Mouse (Mus musculus): ENCODE data around the gene Megf11. TPM values are rescaled to one million over a fixed set of nuclear protein-coding genes. Genes with fewer than 3 reads are reported as not detected.

The Megf11 gene
- polyA plus RNA-seq, 1 experiment from 2014 or later: 0.23 TPM

DNA sequence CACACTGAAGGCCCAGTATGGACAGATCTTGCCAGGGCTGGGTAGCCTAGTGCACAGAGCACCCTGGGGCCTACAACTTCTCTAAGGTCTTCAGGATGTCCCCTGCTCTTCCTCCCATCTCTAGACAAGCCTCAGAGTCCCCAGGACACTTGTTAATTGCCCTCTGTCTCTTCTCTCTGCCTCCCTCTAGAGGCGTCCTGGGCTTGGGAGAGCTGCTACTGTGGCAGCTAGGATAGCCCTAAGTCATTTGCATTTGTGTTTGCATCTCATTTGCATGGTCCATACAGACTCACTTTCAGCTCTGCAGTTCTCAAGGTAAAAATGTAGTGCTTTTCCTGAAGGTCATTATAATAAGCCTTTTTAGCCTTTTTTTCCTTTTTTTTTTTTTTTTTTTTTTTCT, 11.7 kb downstream of the Megf11 start:
- H3K27ac ChIP-seq: no peak overlapping the region
- no peak overlapping the region for H3K4me3 ChIP-seq (replicated peaks)
- no peaks in the 10 kb centered on the region for H3K36me3 ChIP-seq
- H3K4me1 ChIP-seq (replicated peaks): peaks cover 12% of the 10 kb centered on the region
- ATAC-seq (ENCODE audit: low read depth) (no peak; the same call in 1 of the 2 replicates), DNase-seq (peak; percentile 33)
- WGBS (ENCODE audit: insufficient replicate concordance): 9% methylated on average over 1 of the region's 1 CpGs
- no peak overlapping the region for H3K9ac ChIP-seq
- no peak overlapping the region for H3K4me2 ChIP-seq
- H3K9me3 ChIP-seq (replicated peaks): no peaks in the 10 kb centered on the region
- H3K27me3 ChIP-seq: peaks cover 15% of the 10 kb centered on the region; the same call in 1 of the 2 replicates

DNA sequence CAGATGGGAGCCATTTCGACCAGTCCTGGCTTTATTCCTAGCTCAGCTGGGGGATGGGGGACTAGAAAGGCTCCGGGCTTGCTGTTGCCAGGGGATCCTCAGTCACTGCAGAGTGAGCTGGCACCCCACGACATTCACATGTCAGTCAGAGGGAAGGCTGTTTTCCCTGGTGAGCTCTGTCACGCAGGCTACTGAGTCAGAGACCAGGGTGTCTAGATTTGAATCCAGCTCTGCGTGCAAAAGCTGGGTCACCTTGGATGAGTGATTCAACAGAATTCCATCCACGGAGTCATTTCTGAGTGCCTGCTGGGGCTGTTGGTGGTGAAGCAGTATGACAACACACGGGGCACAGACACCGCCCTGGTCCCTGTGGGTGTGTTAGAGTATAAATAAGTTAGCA, 13.7 kb downstream of the Megf11 start:
- H3K27me3 ChIP-seq: peaks cover 22% of the 10 kb centered on the region; the same call in 1 of the 2 replicates
- no peak overlapping the region for H3K9ac ChIP-seq
- H3K4me3 ChIP-seq (replicated peaks): no peak overlapping the region
- no peak overlapping the region for H3K27ac ChIP-seq
- H3K4me1 ChIP-seq (replicated peaks): peaks cover 12% of the 10 kb centered on the region
- ATAC-seq (ENCODE audit: low read depth) (no peak), DNase-seq (no peak)
- 60% methylated on average over 8 of the region's 8 CpGs for WGBS (ENCODE audit: insufficient replicate concordance)
- H3K9me3 ChIP-seq (replicated peaks): no peaks in the 10 kb centered on the region
- H3K36me3 ChIP-seq: no peaks in the 10 kb centered on the region
- H3K4me2 ChIP-seq: no peak overlapping the region

DNA sequence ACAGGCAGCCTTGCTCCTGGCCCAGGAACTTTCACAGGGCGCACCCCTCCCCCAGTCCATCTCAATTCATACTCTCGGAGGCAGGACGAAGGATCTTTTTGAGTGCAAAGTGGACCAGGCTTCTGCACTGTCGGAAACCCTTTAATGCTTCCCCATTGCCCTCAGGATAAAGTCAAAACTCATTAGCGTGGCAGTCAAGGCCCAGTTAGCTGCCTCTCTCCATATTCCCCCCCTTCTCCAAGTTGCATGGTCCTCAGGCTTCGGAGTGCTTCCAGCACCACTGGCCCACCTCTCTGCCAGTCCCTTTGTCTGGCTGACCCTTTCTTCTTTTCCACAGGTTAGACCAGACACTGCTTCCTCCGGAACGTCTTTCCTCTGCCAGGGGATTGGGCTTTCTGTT, 16.7 kb downstream of the Megf11 start:
- Histone ChIP-seq H3K36me3 (no peaks in the 10 kb centered on the region), H3K4me2 (no peak overlapping the region), H3K4me1 (replicated peaks) (peaks cover 4% of the 10 kb centered on the region), H3K27me3 (peaks cover 22% of the 10 kb centered on the region; the same call in 1 of the 2 replicates), H3K4me3 (replicated peaks) (no peak overlapping the region), H3K9ac (no peak overlapping the region), H3K27ac (no peak overlapping the region), H3K9me3 (replicated peaks) (no peaks in the 10 kb centered on the region)
- no peak for ATAC-seq (ENCODE audit: low read depth)
- WGBS (ENCODE audit: insufficient replicate concordance): 70% methylated on average over 8 of the region's 8 CpGs
- no peak for DNase-seq

DNA sequence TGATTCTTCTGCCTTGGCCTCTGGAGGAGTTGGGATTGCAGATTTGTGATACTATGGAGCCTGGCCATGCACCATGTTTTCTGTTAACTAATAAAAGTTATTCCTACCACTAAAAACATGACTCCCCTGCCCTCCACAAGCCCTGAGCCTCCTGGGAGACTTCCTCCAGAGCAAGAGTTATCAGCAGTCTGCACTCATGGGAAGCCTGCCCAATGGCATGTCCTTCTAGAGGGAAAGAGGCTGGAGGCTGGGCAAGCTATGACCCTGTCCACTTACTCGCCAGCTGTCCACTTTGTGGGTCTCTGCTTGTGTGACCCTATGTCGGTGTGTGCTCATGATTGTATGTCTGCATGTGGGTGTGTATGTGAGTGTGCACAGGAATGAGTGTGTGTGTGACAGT, 21.4 kb downstream of the Megf11 start:
- 58% methylated on average over 2 of the region's 2 CpGs for WGBS (ENCODE audit: insufficient replicate concordance)
- DNase-seq (no peak), ATAC-seq (ENCODE audit: low read depth) (no peak)
- Histone ChIP-seq H3K9ac (no peak overlapping the region), H3K4me3 (replicated peaks) (no peak overlapping the region), H3K4me2 (no peak overlapping the region), H3K36me3 (no peaks in the 10 kb centered on the region), H3K9me3 (replicated peaks) (no peaks in the 10 kb centered on the region), H3K4me1 (replicated peaks) (no peaks in the 10 kb centered on the region), H3K27ac (no peak overlapping the region), H3K27me3 (0 out of 2 replicates have a peak, but pooled peaks cover 7% of the 10 kb centered on the region)

DNA sequence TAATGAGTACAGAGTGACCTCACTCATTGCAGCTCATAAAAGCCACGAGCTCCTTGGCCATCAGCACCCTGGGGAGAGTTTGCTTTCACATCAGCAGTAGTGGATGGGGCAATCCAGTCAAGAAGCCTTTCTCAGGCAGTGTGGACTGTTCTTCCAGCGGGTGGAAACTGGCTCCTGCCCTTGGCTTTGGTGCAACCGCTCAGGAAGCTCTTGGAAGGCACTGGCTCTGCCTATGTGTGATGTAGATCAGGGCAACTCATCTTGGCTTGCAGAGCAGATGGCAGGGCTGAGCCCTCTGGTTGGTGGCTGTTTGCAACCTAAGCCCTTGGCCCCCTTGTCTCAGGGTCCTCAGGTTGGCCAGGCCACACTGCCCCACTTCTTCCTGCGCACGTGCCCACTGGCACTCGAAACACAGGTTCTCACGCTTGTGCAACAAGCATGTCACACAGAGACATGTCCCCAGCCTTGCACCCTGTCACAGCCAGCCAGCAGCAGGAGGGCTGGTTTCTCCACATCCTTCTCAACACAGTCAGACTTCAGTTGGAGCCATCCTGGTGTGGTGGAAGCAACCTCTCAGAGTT, 22.1 kb downstream of the Megf11 start:
- ATAC-seq (ENCODE audit: low read depth): no peak
- no peak for DNase-seq
- Histone ChIP-seq H3K4me2 (no peak overlapping the region), H3K9me3 (replicated peaks) (no peaks in the 10 kb centered on the region), H3K4me1 (replicated peaks) (no peaks in the 10 kb centered on the region), H3K9ac (no peak overlapping the region), H3K4me3 (replicated peaks) (no peak overlapping the region), H3K27ac (no peak overlapping the region), H3K36me3 (no peaks in the 10 kb centered on the region), H3K27me3 (0 out of 2 replicates have a peak, but pooled peaks cover 7% of the 10 kb centered on the region)
- WGBS (ENCODE audit: insufficient replicate concordance): 61% methylated on average over 7 of the region's 7 CpGs

DNA sequence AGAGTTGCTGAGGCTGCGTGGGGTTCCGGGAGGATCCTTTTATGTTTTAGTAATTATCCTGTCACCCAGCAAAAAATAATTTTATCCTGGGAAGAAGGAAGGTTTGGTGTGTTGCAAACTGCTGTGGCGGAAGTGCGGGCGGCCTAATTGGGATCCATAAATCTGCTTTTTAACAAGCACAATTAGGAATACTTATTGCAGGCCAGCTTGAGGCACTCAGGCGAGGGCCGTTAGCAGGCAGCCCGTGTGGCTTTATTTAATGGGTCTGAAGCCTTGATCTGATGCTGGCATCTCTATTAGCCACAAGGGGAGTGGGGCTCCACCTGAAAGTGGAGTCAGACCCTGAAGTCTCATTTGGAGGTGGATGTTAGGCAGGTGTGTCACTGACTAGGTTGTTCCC, 23.4 kb downstream of the Megf11 start:
- no peaks in the 10 kb centered on the region for H3K9me3 ChIP-seq (replicated peaks)
- WGBS (ENCODE audit: insufficient replicate concordance): 75% methylated on average over 8 of the region's 8 CpGs
- ATAC-seq (ENCODE audit: low read depth): no peak
- no peak overlapping the region for H3K9ac ChIP-seq
- H3K4me1 ChIP-seq (replicated peaks): no peaks in the 10 kb centered on the region
- no peak overlapping the region for H3K4me3 ChIP-seq (replicated peaks)
- no peak overlapping the region for H3K27ac ChIP-seq
- no peak for DNase-seq
- no peak overlapping the region for H3K4me2 ChIP-seq
- no peaks in the 10 kb centered on the region for H3K36me3 ChIP-seq
- no peaks in the 10 kb centered on the region for H3K27me3 ChIP-seq

DNA sequence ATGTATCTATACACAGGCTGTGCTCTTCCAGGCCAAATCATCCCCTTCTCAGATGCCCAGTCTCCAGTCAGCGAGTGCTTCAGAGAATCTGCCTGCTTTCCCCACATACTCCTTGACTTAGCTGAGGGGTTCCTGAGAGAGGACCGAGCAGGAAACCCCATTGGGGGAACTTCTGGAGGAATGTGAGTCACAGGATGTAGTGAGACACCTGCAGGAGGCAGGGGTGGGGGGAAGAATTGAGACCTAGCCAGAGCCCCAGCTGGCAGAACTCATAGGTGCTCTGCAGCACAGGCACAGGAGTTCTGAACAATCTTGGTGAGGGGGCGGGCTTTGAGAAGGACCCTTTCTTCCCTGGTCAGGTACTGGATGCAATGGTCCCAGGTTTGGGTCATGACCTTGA, 35.0 kb downstream of the Megf11 start:
- 58% methylated on average over 3 of the region's 3 CpGs for WGBS (ENCODE audit: insufficient replicate concordance)
- no peak overlapping the region for H3K27ac ChIP-seq
- no peaks in the 10 kb centered on the region for H3K27me3 ChIP-seq
- H3K36me3 ChIP-seq: no peaks in the 10 kb centered on the region
- no peak overlapping the region for H3K9ac ChIP-seq
- H3K4me1 ChIP-seq (replicated peaks): no peaks in the 10 kb centered on the region
- no peak overlapping the region for H3K4me3 ChIP-seq (replicated peaks)
- H3K4me2 ChIP-seq: no peak overlapping the region
- no peak for ATAC-seq (ENCODE audit: low read depth)
- no peaks in the 10 kb centered on the region for H3K9me3 ChIP-seq (replicated peaks)
- no peak for DNase-seq

DNA sequence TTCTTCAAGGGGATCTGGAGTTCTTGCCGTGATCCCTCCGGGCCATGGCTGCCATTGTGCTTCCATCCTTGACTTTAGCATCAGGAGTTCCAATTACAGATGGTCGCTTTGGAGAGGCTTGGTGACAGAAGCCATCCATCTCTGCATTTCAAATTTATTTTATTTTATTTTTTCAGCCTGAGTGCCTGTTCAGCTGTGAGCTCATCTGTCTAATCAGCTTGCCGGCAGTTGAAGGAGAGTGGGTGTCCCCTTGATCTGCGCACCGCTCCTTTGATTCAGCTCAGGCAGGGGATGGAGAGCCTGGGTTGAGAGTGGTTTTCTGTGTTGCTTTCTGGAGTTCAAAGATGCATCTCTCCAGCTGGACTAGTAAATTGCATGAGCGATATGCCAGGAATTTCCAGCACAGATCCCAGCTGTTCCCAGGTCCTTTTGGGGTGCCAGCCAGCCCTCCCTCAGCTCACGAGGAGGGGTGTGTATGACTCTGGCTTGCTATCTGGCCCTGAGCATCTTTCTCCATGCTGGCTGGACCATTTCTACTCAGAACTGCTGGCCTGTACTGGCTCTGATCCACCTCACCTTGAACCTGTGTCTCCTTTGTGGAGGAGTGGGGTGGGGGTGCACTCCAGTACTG, 36.7 kb downstream of the Megf11 start:
- no peaks in the 10 kb centered on the region for H3K27me3 ChIP-seq
- no peak overlapping the region for H3K4me3 ChIP-seq (replicated peaks)
- H3K9me3 ChIP-seq (replicated peaks): no peaks in the 10 kb centered on the region
- no peak overlapping the region for H3K27ac ChIP-seq
- H3K4me2 ChIP-seq: no peak overlapping the region
- no peak for DNase-seq
- 73% methylated on average over 8 of the region's 8 CpGs for WGBS (ENCODE audit: insufficient replicate concordance)
- no peak for ATAC-seq (ENCODE audit: low read depth)
- no peaks in the 10 kb centered on the region for H3K4me1 ChIP-seq (replicated peaks)
- no peaks in the 10 kb centered on the region for H3K36me3 ChIP-seq
- no peak overlapping the region for H3K9ac ChIP-seq

DNA sequence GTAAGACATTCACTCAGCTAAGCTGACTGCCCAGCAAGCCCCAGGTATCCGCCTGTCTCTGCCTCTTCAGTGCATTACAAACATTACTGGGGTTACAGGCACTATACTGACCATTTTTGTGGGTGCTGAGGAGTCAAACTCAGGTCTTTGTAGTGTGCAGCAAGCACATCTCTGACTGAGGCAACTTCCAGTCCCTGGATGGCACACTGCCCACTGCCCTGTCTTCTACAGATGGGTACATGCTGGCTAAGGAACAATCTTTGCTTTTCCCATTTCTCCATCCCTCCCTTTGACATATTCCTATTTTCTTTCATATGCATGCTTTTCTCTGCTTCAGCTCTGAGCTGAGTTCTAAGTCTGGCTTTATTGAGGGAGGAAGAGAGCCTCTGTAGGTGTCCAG, 38.5 kb downstream of the Megf11 start:
- H3K9me3 ChIP-seq (replicated peaks): no peaks in the 10 kb centered on the region
- no peaks in the 10 kb centered on the region for H3K27me3 ChIP-seq
- H3K4me2 ChIP-seq: no peak overlapping the region
- WGBS (ENCODE audit: insufficient replicate concordance): 58% methylated on average over 1 of the region's 1 CpGs
- no peak overlapping the region for H3K9ac ChIP-seq
- no peak overlapping the region for H3K4me3 ChIP-seq (replicated peaks)
- no peaks in the 10 kb centered on the region for H3K36me3 ChIP-seq
- no peak for ATAC-seq (ENCODE audit: low read depth)
- H3K27ac ChIP-seq: no peak overlapping the region
- no peak for DNase-seq
- H3K4me1 ChIP-seq (replicated peaks): no peaks in the 10 kb centered on the region

DNA sequence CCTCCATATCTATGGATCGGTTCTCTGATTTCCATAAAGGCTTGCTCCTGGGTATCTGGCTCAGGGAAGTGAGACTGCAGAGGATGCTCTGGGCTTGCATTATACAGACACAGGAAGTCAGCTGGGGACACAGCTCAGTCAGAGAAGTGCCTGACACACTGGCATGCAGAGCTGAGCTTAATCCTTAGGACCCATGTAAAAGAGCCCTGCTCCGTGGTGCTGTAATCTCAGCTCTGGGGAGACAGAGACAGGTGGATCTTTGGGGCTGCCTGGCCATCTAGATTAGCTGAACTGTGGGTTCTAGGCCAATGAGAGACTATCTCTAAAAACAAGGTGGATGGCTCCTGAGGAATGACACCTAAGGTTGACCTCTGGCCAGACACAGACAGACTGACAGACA, 50.7 kb downstream of the Megf11 start:
- WGBS (ENCODE audit: insufficient replicate concordance): 52% methylated on average over 2 of the region's 2 CpGs
- no peak overlapping the region for H3K9ac ChIP-seq
- no peak overlapping the region for H3K27ac ChIP-seq
- no peak for DNase-seq
- no peaks in the 10 kb centered on the region for H3K9me3 ChIP-seq (replicated peaks)
- no peak for ATAC-seq (ENCODE audit: low read depth)
- H3K4me3 ChIP-seq (replicated peaks): no peak overlapping the region
- no peaks in the 10 kb centered on the region for H3K27me3 ChIP-seq
- H3K4me1 ChIP-seq (replicated peaks): no peaks in the 10 kb centered on the region
- no peak overlapping the region for H3K4me2 ChIP-seq
- no peaks in the 10 kb centered on the region for H3K36me3 ChIP-seq

DNA sequence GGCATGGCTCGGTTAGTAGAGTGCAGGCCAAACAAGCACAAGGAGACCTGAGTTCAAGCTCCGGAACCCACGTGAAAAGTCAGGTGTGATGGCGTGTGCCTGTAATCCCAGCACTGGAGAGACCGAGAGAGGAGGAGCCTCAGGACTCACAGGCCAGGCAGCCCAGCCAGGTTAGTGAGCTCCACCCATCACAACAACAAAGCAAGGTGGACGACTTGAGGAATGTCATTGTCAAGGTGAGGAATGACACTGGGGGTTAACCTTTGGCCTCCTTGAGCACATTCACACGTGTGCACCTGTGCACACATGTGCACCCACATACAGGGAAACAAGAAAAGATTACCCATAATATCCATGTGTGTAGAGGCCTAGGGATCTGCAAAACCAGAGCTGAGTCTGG, 54.7 kb downstream of the Megf11 start:
- 0 out of 2 replicates have a peak, but pooled peaks cover 3% of the 10 kb centered on the region for H3K27me3 ChIP-seq
- WGBS (ENCODE audit: insufficient replicate concordance): 76% methylated on average over 7 of the region's 7 CpGs
- no peaks in the 10 kb centered on the region for H3K9me3 ChIP-seq (replicated peaks)
- no peak overlapping the region for H3K4me2 ChIP-seq
- no peak for DNase-seq
- H3K36me3 ChIP-seq: no peaks in the 10 kb centered on the region
- H3K9ac ChIP-seq: no peak overlapping the region
- no peak overlapping the region for H3K4me3 ChIP-seq (replicated peaks)
- ATAC-seq (ENCODE audit: low read depth): no peak
- H3K4me1 ChIP-seq (replicated peaks): no peaks in the 10 kb centered on the region
- H3K27ac ChIP-seq: no peak overlapping the region

DNA sequence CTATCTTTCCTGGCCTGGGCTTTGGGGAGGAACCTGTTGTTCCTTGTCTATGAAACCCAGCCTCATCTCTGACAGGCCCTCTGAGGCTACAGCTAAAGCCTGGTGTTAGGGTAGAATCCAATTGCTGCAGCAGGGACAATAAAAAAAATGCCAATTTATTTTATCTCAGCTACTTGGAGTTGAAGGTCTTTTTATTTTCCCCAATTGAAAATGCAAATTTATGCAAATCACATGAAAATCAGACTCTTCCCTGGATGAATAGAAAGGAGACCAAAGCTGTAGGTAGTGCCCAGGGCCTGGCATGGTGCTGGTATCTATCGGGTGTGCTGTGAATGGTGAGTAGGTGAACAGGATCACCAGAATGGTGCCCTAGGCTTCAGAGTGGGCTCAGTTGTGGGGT, 60.6 kb downstream of the Megf11 start:
- peaks cover 34% of the 10 kb centered on the region for H3K4me1 ChIP-seq (replicated peaks)
- WGBS (ENCODE audit: insufficient replicate concordance): 88% methylated on average over 1 of the region's 1 CpGs
- ATAC-seq (ENCODE audit: low read depth): no peak
- no peak overlapping the region for H3K4me2 ChIP-seq
- DNase-seq: no peak
- H3K9ac ChIP-seq: no peak overlapping the region
- H3K27me3 ChIP-seq: 0 out of 2 replicates have a peak, but pooled peaks cover 3% of the 10 kb centered on the region
- no peak overlapping the region for H3K27ac ChIP-seq
- H3K9me3 ChIP-seq (replicated peaks): no peaks in the 10 kb centered on the region
- H3K4me3 ChIP-seq (replicated peaks): no peak overlapping the region
- H3K36me3 ChIP-seq: no peaks in the 10 kb centered on the region
